Mouse (Mus musculus): ENCODE measurements around the gene Pafah2. TPM values are rescaled to one million over a fixed set of nuclear protein-coding genes. Genes with fewer than 3 reads are reported as not detected.

The Pafah2 gene
- total RNA-seq, 1 experiment from 2014 or later: 21.2 TPM

DNA sequence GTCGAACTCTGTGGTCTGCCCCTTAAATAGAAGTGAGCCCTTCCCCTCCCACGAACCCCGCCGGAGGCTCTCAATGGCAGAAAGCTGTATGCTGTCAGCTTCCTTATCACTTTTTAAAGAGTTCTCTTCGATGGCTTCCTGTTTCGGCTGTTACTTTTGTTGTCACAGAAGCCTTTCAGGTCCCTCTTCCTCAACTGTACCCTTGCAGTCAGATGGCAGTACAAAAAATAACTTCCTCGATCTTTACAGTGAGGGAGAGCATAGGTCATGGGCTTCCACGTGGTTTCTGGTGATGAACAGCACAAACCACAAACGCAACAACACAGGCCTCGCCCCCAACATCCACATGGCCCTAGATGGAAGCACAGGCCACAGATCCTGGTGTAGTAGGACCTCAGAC is 64.2 kb downstream of the Pafah2 start:
- DNase-seq: no peak

DNA sequence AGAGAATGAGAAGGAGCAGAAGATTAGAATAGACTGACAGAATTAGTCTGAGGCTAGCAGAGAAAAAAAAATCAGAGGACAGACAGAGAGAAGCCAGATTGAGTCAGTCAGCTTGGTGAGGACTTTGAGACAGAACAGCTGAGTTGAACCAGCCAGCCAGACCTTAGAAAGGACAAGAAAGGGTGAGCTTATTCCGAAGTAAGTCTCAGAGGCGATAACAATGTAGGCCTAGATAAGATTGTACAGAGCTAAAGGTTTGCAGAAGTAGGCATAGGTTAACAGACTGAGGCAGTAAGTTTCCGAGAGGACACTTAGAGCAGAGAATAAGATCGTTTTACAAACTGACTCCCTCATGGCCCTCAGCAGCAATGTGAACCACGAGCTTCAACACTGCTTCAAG is 65.1 kb downstream of the Pafah2 start:
- no peak for DNase-seq

DNA sequence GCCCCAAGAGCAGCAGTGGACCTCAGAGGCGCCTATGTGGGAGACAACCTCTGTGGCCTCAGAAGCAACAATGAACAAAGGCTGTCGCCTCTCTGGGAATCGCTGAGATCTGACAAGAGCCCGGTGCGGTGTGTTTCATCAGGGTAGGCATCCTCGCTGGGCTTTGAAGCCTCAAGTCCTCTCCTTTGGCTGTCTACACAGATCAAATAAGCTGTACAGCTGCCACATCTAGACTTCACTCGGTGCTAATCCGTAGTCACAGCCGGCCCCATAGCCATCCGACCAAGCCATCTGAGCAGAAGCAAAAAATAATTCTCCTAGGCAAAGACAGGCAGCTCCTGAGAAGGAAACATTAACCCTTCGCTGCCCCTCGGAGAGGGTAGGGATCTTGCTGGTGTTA is 69.7 kb downstream of the Pafah2 start:
- DNase-seq: no peak

DNA sequence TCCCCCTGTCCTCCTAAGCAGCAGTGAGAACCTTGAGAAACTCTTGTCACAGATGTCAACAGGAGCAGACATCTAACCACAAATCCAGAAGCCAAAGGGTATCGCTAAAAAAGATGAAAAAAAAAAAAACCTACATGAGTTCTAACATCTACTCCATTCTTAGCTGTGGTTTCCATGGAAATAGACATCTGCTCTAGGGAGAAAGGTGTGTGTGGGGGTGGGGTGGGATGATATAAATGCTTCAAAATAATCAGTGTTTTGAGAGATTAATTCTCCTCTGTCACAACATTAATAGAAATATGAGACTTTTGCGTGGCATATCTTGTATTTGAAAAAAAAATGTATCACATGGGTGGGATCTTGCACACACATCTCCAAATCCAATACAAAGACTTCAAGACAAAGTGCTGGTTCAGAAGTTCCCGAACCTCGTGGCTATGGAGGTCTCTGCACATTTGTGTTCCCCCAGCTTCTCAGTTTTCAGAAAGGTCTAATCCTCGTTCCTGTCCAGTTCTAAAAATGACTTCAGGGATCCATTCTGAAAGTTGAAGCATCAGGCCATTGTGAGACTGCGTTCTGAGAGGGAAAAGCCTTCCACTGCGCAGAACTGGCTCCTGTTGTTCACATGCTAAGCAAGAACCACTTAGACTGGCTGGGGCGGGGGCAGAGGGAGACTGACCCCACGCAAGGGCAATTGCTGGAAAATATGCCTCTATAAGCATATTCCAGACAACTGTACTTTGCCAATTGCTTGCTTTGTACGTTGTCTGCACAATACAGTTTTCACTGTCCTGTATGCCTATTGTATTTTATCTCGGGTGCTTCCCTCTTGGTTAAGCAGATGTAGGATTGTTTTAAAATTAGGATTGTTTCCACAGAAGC is 70.5 kb downstream of the Pafah2 start:
- no peak for DNase-seq

DNA sequence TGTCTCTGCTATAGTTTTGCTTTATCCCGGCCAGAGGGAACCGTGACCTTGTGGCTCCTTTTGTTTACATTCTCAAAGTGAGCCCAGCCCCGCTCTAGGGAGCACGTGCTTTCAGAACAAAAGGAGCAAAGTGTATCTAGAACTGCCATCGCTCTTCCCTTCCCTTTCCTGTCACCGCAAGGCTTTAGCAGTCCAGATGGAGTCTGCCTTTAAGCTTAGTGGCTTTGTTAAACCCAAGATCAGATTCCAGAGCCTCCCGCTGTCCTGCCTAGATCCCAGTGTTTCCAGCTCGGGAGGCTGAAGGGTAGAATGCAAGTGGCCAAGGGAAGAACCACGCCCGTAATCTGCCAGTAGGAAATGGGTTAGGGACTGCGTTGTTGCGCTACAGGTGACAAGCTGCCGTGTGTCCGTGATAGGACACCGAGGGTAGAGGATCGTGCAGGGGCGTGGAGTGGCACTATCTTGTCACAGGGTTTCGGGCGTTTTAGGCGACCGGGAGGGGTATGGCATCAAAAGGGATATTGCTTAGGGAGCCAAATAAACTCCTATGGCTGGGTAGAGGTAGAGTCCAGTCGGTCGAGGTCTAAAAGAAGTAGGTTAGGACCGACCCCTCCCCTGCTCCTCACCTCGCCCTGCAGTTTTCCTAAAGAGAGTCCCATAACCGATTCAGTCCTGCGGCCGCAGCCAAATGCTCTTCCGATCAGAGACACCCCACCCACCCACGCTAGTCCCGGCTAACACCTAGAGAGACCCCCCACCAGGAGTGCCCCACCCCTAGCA is 71.5 kb downstream of the Pafah2 start:
- DNase-seq: no peak

DNA sequence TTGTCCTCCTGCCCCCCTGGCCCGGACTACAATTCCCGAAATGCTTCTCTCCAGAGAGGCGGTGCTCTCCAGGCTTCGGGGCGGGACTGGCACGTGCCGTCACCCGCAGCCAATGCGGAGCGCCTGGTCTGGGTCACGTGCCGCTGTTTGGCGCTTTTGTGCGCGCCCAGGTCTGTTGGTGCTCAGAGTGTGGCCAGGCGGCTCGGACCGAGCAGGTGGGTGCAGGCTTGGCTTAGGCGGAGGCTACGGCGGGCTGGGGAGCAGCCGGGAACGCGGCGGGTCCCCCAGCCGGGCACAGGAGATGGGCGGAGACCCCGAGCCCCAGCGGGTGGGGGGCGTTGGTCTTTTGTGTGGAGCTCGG is 72.1 kb downstream of the Pafah2 start, which contains the start of gene Stmn1:
Stmn1 (plus strand) TSS at position 106 of the 361 bp plus-strand sequence.
- peak; percentile 97 for DNase-seq

DNA sequence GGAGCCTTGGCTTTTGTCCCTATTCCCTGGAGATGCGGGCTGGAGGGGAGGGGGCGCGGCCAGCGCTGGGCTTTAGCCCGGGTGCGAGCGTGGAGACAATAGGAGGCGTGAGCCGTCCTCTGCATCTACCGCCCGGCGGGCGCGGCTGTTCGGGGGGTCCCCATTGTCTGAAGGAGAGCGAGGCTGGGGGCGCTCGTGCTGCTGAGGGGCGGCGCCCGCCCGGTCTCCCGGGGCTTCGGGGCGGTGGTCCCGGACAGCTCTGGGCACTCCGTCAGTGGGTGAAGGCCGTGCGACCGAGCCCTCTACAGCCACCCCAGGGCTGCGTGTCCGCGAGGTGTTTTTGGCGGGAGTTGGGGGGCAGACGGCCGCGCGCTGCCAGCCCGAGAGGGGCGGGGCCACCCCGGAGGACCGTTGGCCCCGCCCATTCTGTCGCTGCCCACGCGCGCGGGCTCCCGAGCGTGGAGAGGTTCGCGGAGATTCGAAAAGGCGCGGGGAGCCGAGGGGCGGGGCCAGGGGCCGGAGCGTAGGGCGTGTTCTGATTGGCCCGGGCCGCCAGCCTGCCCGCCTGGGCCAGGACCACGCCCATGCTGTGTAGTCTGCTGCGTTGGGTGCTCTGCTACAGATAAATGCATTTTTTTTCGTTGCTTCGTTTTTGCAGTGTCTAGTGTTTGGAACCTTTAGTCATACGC is 72.6 kb downstream of the Pafah2 start:
- DNase-seq: peak; percentile 98

DNA sequence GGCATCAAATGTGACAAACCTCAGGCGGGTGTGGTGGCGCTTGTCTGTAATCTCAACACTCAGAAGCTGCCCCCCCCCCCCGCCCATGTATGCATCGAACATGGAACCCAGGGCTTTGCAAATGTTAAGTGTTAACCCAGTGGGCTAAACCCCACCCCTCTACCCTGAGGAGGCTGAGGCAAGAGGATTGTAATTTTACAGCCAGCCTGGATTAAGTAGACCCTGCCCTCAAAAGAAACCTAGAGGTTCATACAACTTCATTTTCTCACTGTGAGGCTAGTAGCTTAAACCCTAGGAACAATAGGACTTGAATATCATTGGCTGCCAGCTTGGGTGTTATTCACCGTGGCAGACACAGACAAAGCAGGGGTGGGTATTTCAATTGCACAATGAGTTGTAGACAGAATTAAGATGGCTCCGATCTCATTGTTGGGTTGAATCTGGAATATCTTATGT is 73.2 kb downstream of the Pafah2 start:
- no peak for DNase-seq

DNA sequence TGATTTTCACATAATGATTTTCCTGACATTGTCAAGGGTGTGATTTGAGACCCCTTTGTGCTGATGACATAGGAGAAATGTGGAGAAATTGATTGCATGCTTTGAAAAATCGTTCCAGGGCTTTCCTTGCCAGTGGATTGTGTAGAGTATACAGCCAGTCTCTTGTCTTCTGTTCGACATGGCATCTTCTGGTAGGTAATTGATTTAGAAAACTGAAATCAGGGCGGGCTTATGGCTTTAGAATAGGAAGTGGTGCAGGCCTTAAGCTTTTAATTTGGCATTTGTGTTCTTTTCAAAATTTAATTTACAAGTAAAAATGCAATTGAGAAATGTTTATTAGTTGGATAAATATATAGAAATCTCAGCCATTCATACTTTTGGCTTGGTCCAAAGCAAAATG is 73.9 kb downstream of the Pafah2 start:
- DNase-seq: no peak

DNA sequence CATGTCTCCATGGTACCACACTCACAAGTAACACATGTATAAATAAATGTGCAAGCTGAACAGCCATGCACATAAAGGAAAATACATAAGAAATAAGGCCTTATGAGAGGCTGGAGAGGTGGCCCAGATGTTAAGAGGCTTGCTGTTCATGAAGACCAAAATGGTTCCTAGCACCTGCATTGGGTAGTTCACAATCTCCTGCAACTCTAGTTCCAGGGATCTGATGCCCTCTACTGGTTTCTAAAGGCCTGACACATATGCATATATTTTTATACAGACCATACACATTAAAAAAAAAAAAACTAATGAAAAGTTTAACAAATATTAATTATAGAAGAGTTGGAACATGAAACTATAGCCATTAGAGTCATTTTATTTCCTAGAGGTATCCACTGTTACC is 75.3 kb downstream of the Pafah2 start:
- no peak for DNase-seq

DNA sequence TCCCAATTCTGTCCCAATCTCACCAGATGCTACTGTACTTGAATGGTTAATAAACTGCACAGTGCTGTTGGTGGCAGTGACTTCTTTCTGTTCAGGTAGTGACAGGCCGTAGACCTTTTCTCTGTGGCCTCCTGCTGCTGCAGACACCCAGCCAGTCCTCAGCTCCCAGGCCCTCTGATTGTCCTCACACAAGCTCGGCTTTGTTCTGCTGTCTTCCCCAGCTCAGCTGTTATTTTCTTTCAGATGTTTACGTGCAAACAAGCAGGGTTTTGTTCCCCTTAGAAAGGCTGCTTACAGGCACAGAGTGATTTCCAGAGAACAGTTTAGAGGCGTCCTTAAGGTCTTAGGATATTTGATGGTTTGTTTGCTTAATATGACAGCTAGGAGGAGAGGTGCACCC is 77.6 kb downstream of the Pafah2 start:
- DNase-seq: no peak

DNA sequence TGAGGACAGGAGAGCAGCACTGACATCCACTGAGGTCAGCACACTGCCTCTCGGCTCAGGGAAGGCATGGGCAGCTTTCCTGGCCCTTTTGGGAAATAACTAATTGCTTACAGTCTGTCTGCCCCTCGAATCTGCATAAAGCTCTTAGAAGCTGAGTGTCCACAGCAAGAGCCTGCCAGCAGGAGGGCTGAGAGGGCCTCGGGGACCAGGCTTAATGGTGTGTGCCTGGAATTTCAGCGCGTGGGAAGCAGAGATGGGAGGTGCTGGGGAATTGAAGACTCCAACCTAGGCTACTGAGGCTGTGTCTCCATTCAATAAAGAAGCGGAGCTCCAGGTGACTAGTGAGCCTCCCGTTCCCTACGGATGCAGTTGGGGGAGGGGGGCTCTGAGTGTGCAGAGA is 78.1 kb downstream of the Pafah2 start:
- no peak for DNase-seq

DNA sequence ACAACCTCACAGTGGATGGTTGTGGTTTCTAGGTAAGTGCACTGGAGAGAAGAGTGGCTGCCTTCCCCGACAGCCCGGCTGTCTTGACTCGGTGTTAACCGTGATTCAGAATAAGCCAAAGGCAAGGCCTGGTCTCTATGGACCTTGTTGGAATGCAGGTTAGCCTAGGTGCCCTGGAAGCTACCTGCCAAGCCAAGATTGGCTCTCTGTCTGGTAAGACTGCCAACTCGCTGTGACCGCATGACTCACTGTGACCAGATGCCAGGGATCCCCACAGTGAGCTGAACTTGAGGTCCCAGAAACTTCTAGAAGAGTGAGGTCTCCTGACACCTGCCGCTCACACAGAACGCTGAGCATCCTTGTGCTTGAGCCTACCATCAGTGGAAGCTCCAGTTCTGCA is 80.8 kb downstream of the Pafah2 start:
- DNase-seq: no peak

Small RNA genes within 50 kb of the gene (microRNA-seq; reads per million reads assigned to microRNA genes)
- gene Gm23634: 3.4 to 3.8 reads per million in 2 experiments

Other genes with a start within 250 kb of the Pafah2 start
- 20.6 and 24.6 TPM in 2 replicates for gene Cep85, start 209.2 kb upstream of the Pafah2 start, total RNA-seq (2021)
- gene Gm7534, start 193.3 kb upstream of the Pafah2 start, total RNA-seq (2021): not detected in 2 replicates
- not detected in 2 replicates for gene Catsper4, start 168.9 kb upstream of the Pafah2 start, total RNA-seq (2021)
- 0.15 TPM in 1 of 2 replicates, not detected in the other for gene Cnksr1, start 157.9 kb upstream of the Pafah2 start, total RNA-seq (2021)
- gene E130218I03Rik, start 152.7 kb upstream of the Pafah2 start, total RNA-seq (2021): not detected in 2 replicates
- 8.4 and 9.7 TPM in 2 replicates for gene Zfp593, start 150.7 kb upstream of the Pafah2 start, total RNA-seq (2021)
- gene Gm30191, start 149.4 kb upstream of the Pafah2 start, total RNA-seq (2021): not detected in 2 replicates
- gene Grrp1, start 142.2 kb upstream of the Pafah2 start, total RNA-seq (2021): 11.4 and 13.8 TPM in 2 replicates
- gene Pdik1l, start 108.4 kb upstream of the Pafah2 start, total RNA-seq (2021): 18.1 and 20.7 TPM in 2 replicates
- not detected in 2 replicates for gene Trim63, start 81.2 kb upstream of the Pafah2 start, total RNA-seq (2021)
- 13.4 and 18.8 TPM in 2 replicates for gene Slc30a2, start 53.1 kb upstream of the Pafah2 start, total RNA-seq (2021)
- 0.96 and 1.7 TPM in 2 replicates for gene Extl1, start 12.5 kb upstream of the Pafah2 start, total RNA-seq (2021)
- gene Stmn1, start 72.0 kb downstream of the Pafah2 start, total RNA-seq (2021): 118 and 119 TPM in 2 replicates
- gene Paqr7, start 100.4 kb downstream of the Pafah2 start, total RNA-seq (2021): 25.9 and 32.2 TPM in 2 replicates
- gene Aunip, start 114.7 kb downstream of the Pafah2 start, total RNA-seq (2021): 1.8 and 3.0 TPM in 2 replicates
- gene Mtfr1l, start 139.1 kb downstream of the Pafah2 start, total RNA-seq (2021): 103 and 113 TPM in 2 replicates
- gene Selenon, start 155.8 kb downstream of the Pafah2 start, total RNA-seq (2021): 30.2 and 32.3 TPM in 2 replicates

All from adrenal gland, postnatal 14 days (tissue).